Mouse (Mus musculus): ENCODE measurements around the gene Tmem116. TPM values are rescaled to one million over a fixed set of nuclear protein-coding genes. Genes with fewer than 3 reads are reported as not detected.
"Not testable (repeated sequence)": the region's sequence is repeated elsewhere in the genome, so short reads cannot be mapped to it uniquely, and the experiment has no call there.

Tmem116 gene
- polyA plus RNA-seq, 1 experiment from 2014 or later = 3.1 TPM

DNA sequence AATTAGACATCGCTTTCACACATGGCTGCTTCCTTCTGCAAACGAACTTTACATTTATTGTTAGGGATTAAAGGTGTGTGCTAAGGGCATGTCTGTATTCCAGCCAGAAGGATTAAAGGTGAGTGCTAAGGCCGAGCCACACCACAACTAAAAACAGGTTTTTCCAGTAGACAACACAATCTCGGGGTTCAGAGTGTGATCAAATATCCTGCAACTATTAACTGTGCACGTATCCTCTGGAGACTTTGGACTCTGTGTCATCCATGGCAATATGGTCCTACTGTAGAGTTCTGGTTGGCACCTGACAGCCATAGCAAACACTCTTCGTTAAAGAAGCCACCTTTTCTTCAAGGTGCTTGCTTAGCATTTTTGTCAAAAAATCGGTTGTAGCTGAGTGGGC, 58.3 kb downstream of the Tmem116 start:
- no peak for ATAC-seq (ENCODE audit: insufficient read depth, low FRiP score, low read depth)
- H3K9me3 ChIP-seq = no peaks in the 10 kb centered on the region
- WGBS = 69% methylated on average over 7 of the region's 7 CpGs
- H3K27me3 ChIP-seq (replicated peaks) = no peaks in the 10 kb centered on the region
- H3K4me1 ChIP-seq = no peaks in the 10 kb centered on the region
- no peak overlapping the region for H3K9ac ChIP-seq
- H3K27ac ChIP-seq = no peak overlapping the region
- no peak overlapping the region for H3K4me2 ChIP-seq
- no peaks in the 10 kb centered on the region for H3K36me3 ChIP-seq
- no peak overlapping the region for H3K4me3 ChIP-seq (replicated peaks)

DNA sequence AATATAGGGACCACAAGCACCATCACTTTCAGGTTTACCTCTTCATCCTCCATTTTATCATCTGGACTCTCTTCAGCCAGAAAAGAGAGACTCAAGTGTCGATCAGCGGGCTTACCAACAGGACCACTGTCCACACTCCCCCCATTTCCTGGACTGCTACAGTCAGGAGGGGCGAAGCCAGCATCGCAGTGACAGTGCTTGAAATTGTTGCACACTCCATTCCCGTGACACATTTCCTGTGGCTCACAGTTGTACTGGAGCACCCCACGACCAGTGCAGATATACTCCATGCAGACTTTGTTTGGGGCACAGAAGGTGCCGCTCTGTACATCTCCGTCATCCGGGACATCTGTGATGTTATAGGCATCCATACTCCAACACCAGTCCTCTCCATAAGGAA, 67.3 kb downstream of the Tmem116 start:
- no peaks in the 10 kb centered on the region for H3K4me1 ChIP-seq
- no peak for ATAC-seq (ENCODE audit: insufficient read depth, low FRiP score, low read depth)
- no peak overlapping the region for H3K27ac ChIP-seq
- peaks cover 17% of the 10 kb centered on the region; the same call in 1 of the 2 replicates for H3K36me3 ChIP-seq
- no peaks in the 10 kb centered on the region for H3K9me3 ChIP-seq
- H3K27me3 ChIP-seq (replicated peaks) = no peaks in the 10 kb centered on the region
- H3K9ac ChIP-seq = no peak overlapping the region
- no peak overlapping the region for H3K4me2 ChIP-seq
- H3K4me3 ChIP-seq (replicated peaks) = no peak overlapping the region
- 85% methylated on average over 9 of the region's 9 CpGs for WGBS

DNA sequence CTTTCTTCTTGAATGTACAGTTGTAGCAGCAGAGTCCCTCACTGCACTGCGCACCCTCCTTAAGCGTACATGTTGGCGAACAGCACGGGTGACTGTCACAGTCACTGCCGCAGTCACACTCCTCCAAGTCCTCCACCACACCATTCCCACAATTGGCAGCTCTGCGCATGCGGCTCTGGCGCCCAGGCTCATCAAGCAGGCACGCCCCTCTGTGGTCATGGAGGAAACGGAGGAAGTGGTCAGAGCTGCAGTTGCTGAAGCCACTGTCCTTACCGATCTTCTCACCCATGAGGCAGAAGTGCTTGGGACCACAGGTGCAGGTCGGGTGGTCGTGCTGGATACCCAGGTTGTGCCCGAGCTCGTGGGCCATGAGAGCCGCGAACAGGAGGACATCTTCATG, 68.1 kb downstream of the Tmem116 start:
- H3K9me3 ChIP-seq; H3K4me2 ChIP-seq; ATAC-seq (ENCODE audit: insufficient read depth, low FRiP score, low read depth); H3K27me3 ChIP-seq (replicated peaks); H3K4me1 ChIP-seq; H3K27ac ChIP-seq; H3K9ac ChIP-seq; H3K4me3 ChIP-seq (replicated peaks): not testable (repeated sequence)
- H3K36me3 ChIP-seq = peaks cover 24% of the 10 kb centered on the region
- WGBS = 85% methylated on average over 11 of the region's 17 CpGs

DNA sequence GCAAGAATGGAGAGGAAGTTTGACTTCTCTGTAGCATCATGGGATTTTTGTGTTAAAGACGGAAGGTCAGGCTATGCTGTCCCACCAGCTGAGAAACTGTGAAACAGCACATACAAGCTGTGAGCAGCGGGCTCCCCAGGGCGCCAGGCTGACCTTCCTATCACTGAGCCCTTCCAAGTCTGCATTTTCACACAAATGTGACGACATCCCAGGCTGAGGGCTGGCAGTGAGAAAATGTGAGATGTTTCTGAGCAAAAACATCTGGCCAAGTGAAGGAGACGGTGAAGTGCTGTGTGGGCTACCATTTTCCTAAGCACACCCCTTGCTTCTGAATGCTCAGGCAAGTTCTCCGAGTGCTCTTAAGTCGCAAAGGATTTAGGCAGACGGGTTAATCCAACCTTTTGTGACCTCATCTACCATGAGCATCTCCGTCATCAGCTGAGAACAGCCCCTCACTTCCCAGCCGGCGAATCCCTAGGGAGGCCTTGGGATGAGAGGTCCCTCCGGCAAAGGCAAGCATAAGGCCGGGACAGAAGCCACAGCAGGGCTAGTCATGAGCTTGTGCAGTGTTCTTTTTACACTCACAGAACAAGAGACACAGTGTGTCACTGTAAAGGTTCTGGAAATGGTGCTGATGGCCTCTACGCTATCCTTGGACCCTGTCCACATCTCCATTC, 74.2 kb downstream of the Tmem116 start:
- no peaks in the 10 kb centered on the region for H3K27me3 ChIP-seq (replicated peaks)
- WGBS = 76% methylated on average over 14 of the region's 14 CpGs
- no peak overlapping the region for H3K27ac ChIP-seq
- peaks cover 54% of the 10 kb centered on the region for H3K36me3 ChIP-seq
- no peak overlapping the region for H3K4me3 ChIP-seq (replicated peaks)
- no peak overlapping the region for H3K9ac ChIP-seq
- ATAC-seq (ENCODE audit: insufficient read depth, low FRiP score, low read depth) = no peak
- no peaks in the 10 kb centered on the region for H3K4me1 ChIP-seq
- H3K9me3 ChIP-seq = no peaks in the 10 kb centered on the region
- H3K4me2 ChIP-seq = no peak overlapping the region

DNA sequence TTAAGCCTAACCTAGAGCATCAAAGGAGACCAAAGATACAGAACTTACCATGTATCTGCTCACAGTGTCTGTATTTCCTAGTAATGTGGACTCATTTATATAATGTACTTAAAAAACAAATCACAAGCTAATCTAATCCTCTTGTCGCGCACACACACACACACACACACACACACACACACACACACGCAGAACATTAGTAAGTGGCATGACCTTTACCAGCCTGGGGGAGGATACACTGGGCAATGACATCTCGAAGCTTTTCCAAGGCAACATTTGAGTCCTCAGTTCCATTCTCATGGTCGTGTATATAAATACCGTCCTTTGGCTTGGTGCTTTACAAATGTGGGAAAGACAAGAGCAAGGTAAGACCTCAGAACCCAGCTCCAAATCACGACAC, 74.8 kb downstream of the Tmem116 start:
- ATAC-seq (ENCODE audit: insufficient read depth, low FRiP score, low read depth) = no peak
- Histone ChIP-seq H3K36me3 (peaks cover 57% of the 10 kb centered on the region), H3K9me3 (no peaks in the 10 kb centered on the region), H3K27ac (no peak overlapping the region), H3K4me1 (no peaks in the 10 kb centered on the region), H3K27me3 (replicated peaks) (no peaks in the 10 kb centered on the region), H3K4me2 (no peak overlapping the region), H3K9ac (no peak overlapping the region), H3K4me3 (replicated peaks) (no peak overlapping the region)
- 84% methylated on average over 7 of the region's 7 CpGs for WGBS

DNA sequence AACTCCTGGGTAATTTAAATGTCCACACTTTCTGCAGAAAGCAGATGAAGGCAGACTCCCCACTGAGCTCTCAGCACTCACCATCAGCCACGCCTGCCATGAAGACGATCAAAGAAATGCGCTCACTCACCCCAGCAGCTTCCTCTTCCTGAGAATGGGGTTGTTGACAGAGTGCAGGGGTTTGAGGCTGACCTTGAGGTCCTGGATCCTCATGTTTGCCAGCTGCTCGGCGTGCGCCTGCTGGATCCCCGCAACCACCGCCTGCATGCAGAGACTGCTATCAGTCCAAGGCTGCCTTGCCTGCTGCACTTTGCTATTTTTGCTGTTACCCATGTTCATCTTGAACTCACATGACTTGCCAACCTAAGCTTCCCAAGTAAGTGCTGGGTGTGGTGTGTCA, 75.3 kb downstream of the Tmem116 start:
- 83% methylated on average over 8 of the region's 8 CpGs for WGBS
- H3K4me1 ChIP-seq = no peaks in the 10 kb centered on the region
- no peak overlapping the region for H3K4me3 ChIP-seq (replicated peaks)
- no peaks in the 10 kb centered on the region for H3K27me3 ChIP-seq (replicated peaks)
- no peak for ATAC-seq (ENCODE audit: insufficient read depth, low FRiP score, low read depth)
- H3K9me3 ChIP-seq = no peaks in the 10 kb centered on the region
- H3K4me2 ChIP-seq = no peak overlapping the region
- no peak overlapping the region for H3K27ac ChIP-seq
- H3K36me3 ChIP-seq = peaks cover 58% of the 10 kb centered on the region
- H3K9ac ChIP-seq = no peak overlapping the region

DNA sequence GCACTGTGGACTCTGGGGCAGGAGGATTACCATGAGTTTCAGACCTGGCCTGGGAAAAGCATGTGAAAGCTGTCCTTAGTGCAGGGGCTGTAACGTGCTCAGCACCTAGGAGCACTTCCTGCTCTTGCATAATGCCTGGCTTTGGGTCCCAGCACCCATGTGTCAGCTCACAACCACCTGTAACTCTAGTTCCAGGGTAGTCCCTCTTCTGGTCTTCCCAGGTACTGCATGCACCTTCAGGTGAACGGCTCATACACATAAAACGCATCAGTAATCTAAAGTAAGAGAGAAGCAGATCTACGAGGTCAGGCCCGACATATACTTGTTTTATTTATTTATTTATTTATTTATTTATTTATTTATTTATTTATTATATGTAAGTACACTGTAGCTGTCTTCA, 82.8 kb downstream of the Tmem116 start:
- H3K4me2 ChIP-seq = no peak overlapping the region
- no peaks in the 10 kb centered on the region for H3K27me3 ChIP-seq (replicated peaks)
- H3K9me3 ChIP-seq = no peaks in the 10 kb centered on the region
- H3K27ac ChIP-seq = no peak overlapping the region
- H3K9ac ChIP-seq = no peak overlapping the region
- H3K4me3 ChIP-seq (replicated peaks) = no peak overlapping the region
- peaks cover 56% of the 10 kb centered on the region for H3K36me3 ChIP-seq
- WGBS = 88% methylated on average over 5 of the region's 5 CpGs
- ATAC-seq (ENCODE audit: insufficient read depth, low FRiP score, low read depth) = no peak
- H3K4me1 ChIP-seq = no peaks in the 10 kb centered on the region

DNA sequence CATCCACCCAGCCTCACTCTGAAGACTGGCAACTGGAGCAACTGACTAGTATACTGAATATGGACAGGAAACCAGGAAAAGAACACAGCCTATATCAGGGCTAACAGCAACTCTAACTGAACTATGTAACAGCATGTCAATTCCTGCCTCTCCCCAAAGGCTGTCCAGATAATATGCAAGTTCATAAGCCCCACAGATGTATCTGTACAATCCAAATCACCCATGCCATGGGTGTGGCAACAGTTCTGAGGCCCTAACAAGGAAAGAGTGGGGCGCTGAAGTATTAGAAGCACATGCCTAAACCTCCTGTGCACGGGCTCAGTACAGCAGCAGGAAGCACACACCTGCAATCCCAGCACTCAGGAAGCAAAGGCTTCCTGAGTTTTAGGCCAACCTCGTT, 83.4 kb downstream of the Tmem116 start:
- H3K4me1 ChIP-seq = no peaks in the 10 kb centered on the region
- 86% methylated on average over 3 of the region's 3 CpGs for WGBS
- no peaks in the 10 kb centered on the region for H3K9me3 ChIP-seq
- peaks cover 56% of the 10 kb centered on the region for H3K36me3 ChIP-seq
- H3K9ac ChIP-seq = no peak overlapping the region
- peak; percentile 43; the same call in 1 of the 2 replicates for ATAC-seq (ENCODE audit: insufficient read depth, low FRiP score, low read depth)
- H3K27me3 ChIP-seq (replicated peaks) = no peaks in the 10 kb centered on the region
- no peak overlapping the region for H3K27ac ChIP-seq
- no peak overlapping the region for H3K4me2 ChIP-seq
- H3K4me3 ChIP-seq (replicated peaks) = no peak overlapping the region

DNA sequence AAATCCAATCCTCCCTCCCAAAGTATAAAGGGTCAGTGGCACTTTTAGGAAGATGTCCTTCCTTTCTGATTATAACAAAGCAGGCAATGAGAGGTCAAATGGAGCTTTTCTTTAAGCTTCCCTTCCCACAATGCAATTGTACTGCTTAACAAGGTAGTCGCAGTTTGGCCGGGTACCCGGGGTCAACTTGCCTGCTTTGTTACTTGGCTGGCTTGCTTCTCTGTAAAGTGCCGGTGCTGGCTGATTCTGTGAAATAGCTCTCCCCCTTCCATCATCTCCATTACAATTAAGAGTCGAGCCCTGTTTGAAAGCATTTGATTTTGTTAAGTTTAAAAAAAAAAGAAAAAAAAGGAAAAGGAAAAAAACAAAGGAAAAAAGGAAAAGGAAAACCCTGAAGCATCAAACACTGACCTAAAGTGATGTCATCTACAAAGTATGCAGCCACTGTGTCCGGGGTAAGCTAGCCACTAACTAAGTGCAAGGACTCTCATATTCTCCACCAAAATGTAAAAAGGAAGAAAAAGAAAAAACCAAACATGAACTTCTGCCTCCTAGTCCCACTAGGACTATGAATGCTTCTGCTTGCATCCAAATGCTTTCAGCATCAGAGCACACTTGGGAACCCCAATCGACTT, 85.3 kb downstream of the Tmem116 start:
- Histone ChIP-seq H3K4me1 (no peaks in the 10 kb centered on the region), H3K4me3 (replicated peaks) (no peak overlapping the region), H3K36me3 (peaks cover 43% of the 10 kb centered on the region), H3K9ac (no peak overlapping the region), H3K27ac (no peak overlapping the region), H3K9me3 (no peaks in the 10 kb centered on the region), H3K27me3 (replicated peaks) (no peaks in the 10 kb centered on the region), H3K4me2 (no peak overlapping the region)
- ATAC-seq (ENCODE audit: insufficient read depth, low FRiP score, low read depth) = no peak
- WGBS = 69% methylated on average over 7 of the region's 7 CpGs

DNA sequence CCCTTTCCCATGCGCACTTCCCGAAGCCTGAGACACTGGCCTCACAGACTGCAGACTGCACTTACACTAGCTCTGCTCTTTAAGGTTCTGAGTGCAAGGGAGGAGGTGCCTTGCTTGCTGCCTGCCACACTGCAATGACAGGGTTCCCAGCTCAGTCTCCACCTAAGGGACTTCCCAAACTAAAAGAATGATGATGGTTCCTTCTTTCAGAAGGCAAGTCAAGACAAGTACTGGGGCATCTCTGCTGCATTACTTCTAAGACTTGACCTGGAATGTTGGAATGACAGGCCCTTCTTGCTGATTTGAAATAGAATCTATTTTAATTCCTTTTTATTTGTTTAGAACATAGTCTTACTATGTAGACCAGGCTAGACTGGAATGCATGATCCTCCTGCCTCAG, 85.9 kb downstream of the Tmem116 start:
- no peak overlapping the region for H3K4me3 ChIP-seq (replicated peaks)
- H3K27ac ChIP-seq = no peak overlapping the region
- H3K27me3 ChIP-seq (replicated peaks) = no peaks in the 10 kb centered on the region
- no peak overlapping the region for H3K4me2 ChIP-seq
- peaks cover 37% of the 10 kb centered on the region for H3K36me3 ChIP-seq
- 90% methylated on average over 2 of the region's 2 CpGs for WGBS
- H3K9ac ChIP-seq = no peak overlapping the region
- H3K9me3 ChIP-seq = no peaks in the 10 kb centered on the region
- no peaks in the 10 kb centered on the region for H3K4me1 ChIP-seq
- no peak for ATAC-seq (ENCODE audit: insufficient read depth, low FRiP score, low read depth)

DNA sequence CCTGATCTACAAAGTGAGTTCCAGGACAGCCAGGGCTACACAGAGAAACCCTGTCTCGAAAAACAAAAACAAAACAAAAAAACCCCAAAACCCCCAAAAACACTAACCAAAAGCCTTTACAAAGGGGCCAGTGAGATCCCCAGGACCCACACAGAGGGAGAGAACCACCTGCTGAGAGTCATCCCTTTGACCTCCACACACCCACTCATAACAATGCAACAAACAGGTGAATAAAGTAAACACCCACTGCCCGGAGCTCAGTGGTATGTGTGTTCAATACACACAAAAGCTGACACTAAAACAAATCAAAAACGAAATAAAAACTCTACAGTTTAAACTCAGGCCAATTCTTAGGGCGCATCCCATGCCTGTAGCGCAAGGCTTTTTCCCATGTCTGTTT, 88.4 kb downstream of the Tmem116 start:
- H3K27ac ChIP-seq = no peak overlapping the region
- no peak for ATAC-seq (ENCODE audit: insufficient read depth, low FRiP score, low read depth)
- 84% methylated on average over 5 of the region's 5 CpGs for WGBS

DNA sequence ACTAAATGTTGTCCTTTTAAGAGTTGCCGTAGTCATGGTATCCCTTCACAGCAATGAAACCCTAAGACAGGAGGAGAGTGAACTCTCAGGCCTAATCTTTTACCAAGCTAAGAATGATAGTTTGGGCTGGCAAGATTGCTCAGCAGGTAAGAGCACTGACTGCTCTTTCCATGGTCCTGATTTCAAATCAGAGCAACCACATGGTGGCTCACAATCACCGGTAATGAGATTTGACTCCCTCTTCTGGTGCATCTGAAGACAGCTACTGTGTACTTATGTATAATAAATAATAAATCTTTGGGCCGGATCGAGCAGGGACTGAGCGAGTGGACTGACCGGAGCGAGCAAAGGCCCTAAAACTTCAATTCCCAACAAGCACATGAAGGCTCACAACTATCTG, 89.5 kb downstream of the Tmem116 start:
- ATAC-seq (ENCODE audit: insufficient read depth, low FRiP score, low read depth) = no peak
- H3K9me3 ChIP-seq = no peaks in the 10 kb centered on the region
- H3K9ac ChIP-seq = no peak overlapping the region
- H3K27ac ChIP-seq = no peak overlapping the region
- peaks cover 5% of the 10 kb centered on the region; the same call in 1 of the 2 replicates for H3K36me3 ChIP-seq
- peaks cover 8% of the 10 kb centered on the region for H3K4me1 ChIP-seq
- WGBS = 81% methylated on average over 7 of the region's 7 CpGs
- H3K4me3 ChIP-seq (replicated peaks) = no peak overlapping the region
- no peaks in the 10 kb centered on the region for H3K27me3 ChIP-seq (replicated peaks)
- no peak overlapping the region for H3K4me2 ChIP-seq

More for the DNA sequence above, 88.4 kb downstream of the Tmem116 start:
- Histone ChIP-seq H3K9me3 (no peaks in the 10 kb centered on the region), H3K9ac (no peak overlapping the region), H3K36me3 (peaks cover 16% of the 10 kb centered on the region; the same call in 1 of the 2 replicates), H3K4me1 (peaks cover 8% of the 10 kb centered on the region), H3K27me3 (replicated peaks) (no peaks in the 10 kb centered on the region), H3K4me3 (replicated peaks) (no peak overlapping the region), H3K4me2 (no peak overlapping the region)

Measured in stomach, embryonic 15.5 days (tissue).